Mouse (Mus musculus): ENCODE data around the gene Klhl21. TPM values are rescaled to one million over a fixed set of nuclear protein-coding genes. Genes with fewer than 3 reads are reported as not detected.

The Klhl21 gene
- polyA plus RNA-seq, 1 experiment from 2014 or later = 2.1 TPM

Other genes starting within 250 kb of the Klhl21 start
- 197 and 206 TPM in 2 replicates for gene Camta1, start 146.9 kb upstream of the Klhl21 start, polyA plus RNA-seq (2014; fragmentation: Nextera tagmentation; extraction: Ambion mirVana)
- gene Dnajc11, start 75.1 kb upstream of the Klhl21 start, polyA plus RNA-seq (2014; fragmentation: Nextera tagmentation; extraction: Ambion mirVana) = 82.4 and 87.0 TPM in 2 replicates
- gene Thap3, start 19.8 kb upstream of the Klhl21 start, polyA plus RNA-seq (2014; fragmentation: Nextera tagmentation; extraction: Ambion mirVana) = 20.1 and 30.3 TPM in 2 replicates
- 15.1 and 22.1 TPM in 2 replicates for gene Phf13, start 12.5 kb upstream of the Klhl21 start, polyA plus RNA-seq (2014; fragmentation: Nextera tagmentation; extraction: Ambion mirVana)
- gene Zbtb48, start 18.9 kb downstream of the Klhl21 start, polyA plus RNA-seq (2014; fragmentation: Nextera tagmentation; extraction: Ambion mirVana) = 16.2 and 20.7 TPM in 2 replicates
- 1.4 and 2.1 TPM in 2 replicates for gene Tas1r1, start 29.8 kb downstream of the Klhl21 start, polyA plus RNA-seq (2014; fragmentation: Nextera tagmentation; extraction: Ambion mirVana)
- gene Nol9, start 30.5 kb downstream of the Klhl21 start, polyA plus RNA-seq (2014; fragmentation: Nextera tagmentation; extraction: Ambion mirVana) = 26.1 and 29.8 TPM in 2 replicates
- gene Plekhg5, start 63.7 kb downstream of the Klhl21 start, polyA plus RNA-seq (2014; fragmentation: Nextera tagmentation; extraction: Ambion mirVana) = 9.6 and 11.7 TPM in 2 replicates
- 0.54 and 1.1 TPM in 2 replicates for gene Tnfrsf25, start 107.1 kb downstream of the Klhl21 start, polyA plus RNA-seq (2014; fragmentation: Nextera tagmentation; extraction: Ambion mirVana)
- 0.52 and 0.64 TPM in 2 replicates for gene Espn, start 143.6 kb downstream of the Klhl21 start, polyA plus RNA-seq (2014; fragmentation: Nextera tagmentation; extraction: Ambion mirVana)
- not detected in 2 replicates for gene Hes2, start 150.1 kb downstream of the Klhl21 start, polyA plus RNA-seq (2014; fragmentation: Nextera tagmentation; extraction: Ambion mirVana)
- 332 and 348 TPM in 2 replicates for gene Acot7, start 169.3 kb downstream of the Klhl21 start, polyA plus RNA-seq (2014; fragmentation: Nextera tagmentation; extraction: Ambion mirVana)